Mouse (Mus musculus): ENCODE results near the gene Defb7. TPM values are rescaled to one million over a fixed set of nuclear protein-coding genes. Genes with fewer than 3 reads are reported as not detected.
A peak's percentile ranks its signal among the peaks of the same experiment; 100 is the strongest.

Defb7 gene
- not detected in 2 replicates for polyA plus RNA-seq (2015; fragmentation: Nextera tagmentation; extraction: Ambion mirVana)

- Histone ChIP-seq H3K27me3 (no peaks in the 10 kb centered on the region), H3K9me3 (peaks cover 10% of the 10 kb centered on the region; the same call in 1 of the 2 replicates), H3K4me1 (replicated peaks) (no peaks in the 10 kb centered on the region), H3K4me3 (no peak within 1 kb of the TSS), H3K36me3 (no peaks in the 10 kb centered on the region), H3K9ac (no peak within 1 kb of the TSS), H3K27ac (replicated peaks) (no peak within 1 kb of the TSS), H3K4me2 (no peak within 1 kb of the TSS)
- 91% methylated on average over 2 of the region's 2 CpGs for WGBS
- no peak for ATAC-seq (ENCODE audit: low read depth)
These were observed at the start of gene Defb7 for GRCm38 (mm10) chr8:19494797-19495196. Gene Defb7, plus strand, starts transcription at chr8:19495097.

- Histone ChIP-seq H3K36me3 (no peaks in the 10 kb centered on the region), H3K27me3 (no peaks in the 10 kb centered on the region), H3K9me3 (0 out of 2 replicates have a peak, but pooled peaks cover 4% of the 10 kb centered on the region), H3K27ac (replicated peaks) (no peak overlapping the region), H3K9ac (no peak overlapping the region), H3K4me1 (replicated peaks) (no peaks in the 10 kb centered on the region), H3K4me2 (no peak overlapping the region), H3K4me3 (no peak overlapping the region)
- WGBS, result 76% methylated on average over 1 of the region's 1 CpGs
- no peak for ATAC-seq (ENCODE audit: low read depth)
These were observed 48.5 kb upstream of the Defb7 start for GRCm38 (mm10) chr8:19446378-19446777.

DNA sequence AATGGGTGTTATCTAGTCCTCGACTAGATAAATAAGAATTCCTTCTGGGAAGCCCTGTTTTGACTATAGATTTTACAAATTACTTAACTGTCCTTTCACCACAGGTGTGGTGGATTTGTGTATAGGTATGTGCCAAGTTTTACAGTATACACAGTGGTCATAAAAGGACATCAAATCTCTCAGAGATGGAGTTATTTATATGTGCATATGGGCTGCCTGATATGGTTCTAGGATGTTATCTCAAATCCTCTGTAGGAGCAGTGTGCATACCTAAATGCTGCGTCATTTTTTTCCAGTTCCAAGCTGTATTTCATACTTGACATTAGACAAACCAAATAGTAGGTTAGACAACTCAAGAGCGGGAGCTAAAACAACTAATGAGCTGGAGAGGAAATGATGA is 33.5 kb upstream of the Defb7 start:
- H3K4me3 ChIP-seq, result no peak overlapping the region
- no peak overlapping the region for H3K9ac ChIP-seq
- no peak for ATAC-seq (ENCODE audit: low read depth)
- no peak overlapping the region for H3K27ac ChIP-seq (replicated peaks)
- H3K4me1 ChIP-seq (replicated peaks), result no peaks in the 10 kb centered on the region
- no peak overlapping the region for H3K4me2 ChIP-seq
- H3K9me3 ChIP-seq, result peaks cover 17% of the 10 kb centered on the region
- 88% methylated on average over 3 of the region's 3 CpGs for WGBS
- no peaks in the 10 kb centered on the region for H3K27me3 ChIP-seq
- H3K36me3 ChIP-seq, result no peaks in the 10 kb centered on the region

DNA sequence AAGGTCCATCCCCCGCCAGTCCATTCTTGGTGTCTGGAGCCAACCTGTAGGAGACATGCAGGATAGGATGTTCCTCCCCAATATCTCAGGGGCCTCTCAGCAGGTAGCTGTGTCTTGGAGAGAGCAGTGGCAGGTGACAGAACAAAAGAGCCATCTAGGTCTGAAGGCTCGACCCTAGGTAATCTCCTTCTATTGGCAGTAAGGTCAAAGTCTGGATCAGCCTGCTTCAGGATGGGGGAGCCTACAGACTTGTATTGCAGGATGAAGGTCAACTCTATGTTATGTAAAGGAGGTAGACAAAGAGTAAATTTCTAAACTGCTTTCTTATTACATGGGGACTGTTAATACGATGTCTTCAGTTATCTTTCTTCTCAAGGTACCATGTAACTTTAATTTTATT is 25.9 kb upstream of the Defb7 start:
- Histone ChIP-seq H3K27me3 (no peaks in the 10 kb centered on the region), H3K4me1 (replicated peaks) (no peaks in the 10 kb centered on the region), H3K36me3 (no peaks in the 10 kb centered on the region), H3K9me3 (0 out of 2 replicates have a peak, but pooled peaks cover 11% of the 10 kb centered on the region), H3K4me2 (no peak overlapping the region), H3K9ac (no peak overlapping the region), H3K4me3 (no peak overlapping the region), H3K27ac (replicated peaks) (no peak overlapping the region)
- no peak for ATAC-seq (ENCODE audit: low read depth)
- WGBS, result 81% methylated on average over 3 of the region's 3 CpGs

DNA sequence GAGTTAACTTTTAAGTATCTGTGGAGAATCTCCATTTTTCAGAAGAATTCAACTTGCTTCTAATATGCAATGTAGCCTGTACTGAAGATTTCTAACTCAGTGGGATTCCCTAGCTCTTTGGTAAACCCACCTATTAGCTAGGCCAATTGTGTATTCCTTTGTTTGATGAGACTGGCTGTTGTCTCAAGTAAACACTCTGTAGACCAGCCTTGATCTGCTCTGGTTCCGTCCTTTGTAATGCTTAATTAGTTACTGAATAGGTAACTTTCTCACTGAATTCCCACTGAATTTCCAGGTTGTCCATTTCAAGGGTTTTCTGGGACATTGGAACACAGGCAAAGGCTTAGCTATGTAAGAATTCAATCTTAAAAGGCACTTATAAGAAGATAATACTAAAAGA is 5.6 kb downstream of the Defb7 start:
- ATAC-seq (ENCODE audit: low read depth), result no peak
- Histone ChIP-seq H3K9me3 (peaks cover 16% of the 10 kb centered on the region), H3K9ac (no peak overlapping the region), H3K36me3 (no peaks in the 10 kb centered on the region), H3K27ac (replicated peaks) (no peak overlapping the region), H3K4me3 (no peak overlapping the region), H3K4me2 (no peak overlapping the region), H3K27me3 (no peaks in the 10 kb centered on the region), H3K4me1 (replicated peaks) (no peaks in the 10 kb centered on the region)
- 77% methylated on average over 1 of the region's 1 CpGs for WGBS

DNA sequence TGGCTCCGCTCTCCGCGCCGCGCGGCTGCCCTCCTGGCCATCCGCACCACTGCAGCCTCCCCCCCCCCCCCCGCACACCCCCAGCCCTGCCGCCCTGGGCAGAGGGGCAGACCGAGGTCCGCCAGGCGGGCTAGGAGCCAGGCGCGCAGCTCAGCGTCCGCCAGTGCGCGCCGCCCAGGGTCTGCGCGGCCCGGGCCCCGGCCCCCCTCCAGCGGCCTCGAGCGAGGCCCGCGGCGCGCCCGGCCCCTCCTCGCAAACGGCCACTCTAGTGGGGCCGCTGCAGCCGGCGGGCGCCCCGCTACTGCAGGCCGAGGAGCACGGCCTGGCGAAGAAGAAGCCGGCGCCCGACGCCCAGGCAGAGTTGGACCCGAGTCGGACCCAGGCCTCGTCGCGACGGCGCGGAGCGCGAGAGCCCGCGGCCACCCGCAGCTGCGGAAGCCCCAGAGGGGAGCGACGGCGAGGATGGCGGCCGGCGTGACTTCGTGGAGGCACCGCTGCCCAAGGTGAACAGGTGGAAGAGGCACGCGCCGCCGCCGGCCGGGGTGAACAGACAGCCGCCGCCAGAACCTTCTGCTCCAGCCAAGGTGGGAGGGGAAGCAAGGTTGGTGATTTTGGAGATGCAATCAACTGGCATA is 40.4 kb downstream of the Defb7 start:
- Histone ChIP-seq H3K4me3 (peak overlapping the region; percentile 30), H3K27ac (replicated peaks) (no peak overlapping the region), H3K36me3 (no peaks in the 10 kb centered on the region), H3K9ac (no peak overlapping the region), H3K4me1 (replicated peaks) (no peaks in the 10 kb centered on the region), H3K9me3 (peaks cover 30% of the 10 kb centered on the region; the same call in 1 of the 2 replicates), H3K4me2 (peak overlapping the region; percentile 51), H3K27me3 (peaks cover 20% of the 10 kb centered on the region)
- WGBS, result 7% methylated on average over 63 of the region's 75 CpGs
- ATAC-seq (ENCODE audit: low read depth), result no peak

GRCm38 (mm10) chr8:19540376-19540775 is 45.5 kb downstream of the Defb7 start:
- no peak overlapping the region for H3K4me3 ChIP-seq
- no peaks in the 10 kb centered on the region for H3K4me1 ChIP-seq (replicated peaks)
- peaks cover 9% of the 10 kb centered on the region for H3K27me3 ChIP-seq
- H3K9me3 ChIP-seq, result peaks cover 36% of the 10 kb centered on the region
- H3K9ac ChIP-seq, result no peak overlapping the region
- 70% methylated on average over 1 of the region's 1 CpGs for WGBS
- no peaks in the 10 kb centered on the region for H3K36me3 ChIP-seq
- no peak overlapping the region for H3K27ac ChIP-seq (replicated peaks)
- no peak for ATAC-seq (ENCODE audit: low read depth)
- H3K4me2 ChIP-seq, result no peak overlapping the region

Small RNA genes within 50 kb of the gene (microRNA-seq; reads per million reads assigned to microRNA genes)
- gene Gm27288 (not detected), gene Gm27852 (not detected)

Other genes starting within 250 kb of the Defb7 start
- gene Defb5, start 247.5 kb upstream of the Defb7 start, polyA plus RNA-seq (2015; fragmentation: Nextera tagmentation; extraction: Ambion mirVana), result not detected in 2 replicates
- gene Defb3, start 201.7 kb upstream of the Defb7 start, polyA plus RNA-seq (2015; fragmentation: Nextera tagmentation; extraction: Ambion mirVana), result not detected in 2 replicates
- gene Defb8, start 47.5 kb upstream of the Defb7 start, polyA plus RNA-seq (2015; fragmentation: Nextera tagmentation; extraction: Ambion mirVana), result not detected in 2 replicates
- gene 4930467E23Rik, start 234.5 kb downstream of the Defb7 start, polyA plus RNA-seq (2015; fragmentation: Nextera tagmentation; extraction: Ambion mirVana), result not detected in 2 replicates

Measured in neural tube, embryonic 13.5 days (tissue).